Mouse (Mus musculus): ENCODE measurements at regions not wholly inside any gene's neighbourhood (a gene's known extent, or its start where the extent isn't known, plus 50 kb on each side); places are given as distances from the start of the nearest gene placed in this dataset.

DNA sequence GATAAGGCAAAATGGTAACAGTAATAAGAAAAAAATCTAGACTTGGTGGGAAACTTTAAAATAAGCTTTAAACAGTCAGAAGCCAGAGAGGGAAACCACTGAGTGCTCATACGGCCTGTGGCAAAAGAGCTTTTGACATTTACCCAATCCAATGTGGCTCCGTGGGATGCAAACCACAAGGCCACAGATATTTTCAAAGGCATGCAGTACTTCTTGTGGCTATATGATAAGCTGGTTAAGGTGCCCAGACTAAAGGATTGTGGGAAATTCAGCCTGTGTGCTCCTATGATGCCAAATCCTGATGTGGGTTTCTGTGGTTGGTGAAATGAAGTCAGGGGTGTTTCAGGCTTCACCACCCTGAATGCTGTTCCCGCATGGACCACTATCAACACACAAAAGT is 355.8 kb downstream of the Sorl1 start:
- no peak for DNase-seq (ENCODE audit: low spot score)

DNA sequence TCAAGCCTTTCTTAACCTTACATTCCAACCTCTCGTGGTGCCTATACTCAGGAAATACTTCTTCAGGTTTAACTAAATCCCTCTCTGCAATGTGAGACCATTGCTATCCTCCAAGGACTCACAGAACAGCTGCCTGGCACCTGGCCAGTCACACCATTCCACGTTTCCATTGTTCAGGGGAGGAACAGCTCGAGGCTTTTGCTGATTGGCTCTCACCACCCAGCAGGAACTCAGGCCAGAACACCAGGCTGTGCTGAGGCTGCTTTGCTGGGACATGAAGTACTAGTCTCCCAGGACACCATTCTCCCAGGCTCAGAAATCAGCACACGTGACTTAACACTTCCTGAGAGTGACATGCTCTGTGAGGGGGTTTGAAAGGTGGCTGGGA is 357.6 kb downstream of the Sorl1 start:
- DNase-seq (ENCODE audit: low spot score): peak; percentile 67

DNA sequence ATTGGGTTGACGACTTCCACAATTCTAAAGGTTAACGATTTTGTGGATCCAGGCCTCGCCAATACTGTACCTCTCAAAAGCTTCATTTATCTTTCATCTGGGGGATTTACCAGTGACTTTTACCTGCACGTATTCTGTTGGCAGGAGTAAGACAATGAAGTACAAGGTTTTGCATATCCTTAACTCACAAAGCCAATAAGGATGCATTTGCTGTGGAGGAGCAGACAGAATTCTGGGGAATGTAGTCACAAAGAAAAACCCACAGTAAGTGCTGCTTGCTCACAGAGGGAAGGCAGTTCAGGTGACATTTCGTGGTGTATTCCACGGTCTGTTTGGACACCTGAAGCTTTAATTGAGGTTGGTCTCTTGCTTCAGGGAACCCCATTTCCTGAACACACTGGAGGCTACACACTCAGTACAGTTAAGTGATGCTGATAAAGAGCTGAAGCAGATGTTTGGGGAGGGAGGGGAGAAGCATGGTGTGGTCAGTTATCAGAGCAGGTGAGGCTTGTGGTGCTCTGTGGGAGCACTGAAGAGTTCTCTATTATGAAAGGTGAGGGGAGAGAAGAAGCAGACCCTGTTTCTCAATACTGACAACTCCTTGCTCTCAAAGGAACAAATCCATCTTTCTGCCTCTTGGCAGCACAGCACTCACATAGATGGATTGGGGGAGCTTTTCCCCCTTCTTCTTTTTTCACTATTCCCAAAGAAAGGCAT is 358.1 kb downstream of the Sorl1 start:
- DNase-seq (ENCODE audit: low spot score): no peak

DNA sequence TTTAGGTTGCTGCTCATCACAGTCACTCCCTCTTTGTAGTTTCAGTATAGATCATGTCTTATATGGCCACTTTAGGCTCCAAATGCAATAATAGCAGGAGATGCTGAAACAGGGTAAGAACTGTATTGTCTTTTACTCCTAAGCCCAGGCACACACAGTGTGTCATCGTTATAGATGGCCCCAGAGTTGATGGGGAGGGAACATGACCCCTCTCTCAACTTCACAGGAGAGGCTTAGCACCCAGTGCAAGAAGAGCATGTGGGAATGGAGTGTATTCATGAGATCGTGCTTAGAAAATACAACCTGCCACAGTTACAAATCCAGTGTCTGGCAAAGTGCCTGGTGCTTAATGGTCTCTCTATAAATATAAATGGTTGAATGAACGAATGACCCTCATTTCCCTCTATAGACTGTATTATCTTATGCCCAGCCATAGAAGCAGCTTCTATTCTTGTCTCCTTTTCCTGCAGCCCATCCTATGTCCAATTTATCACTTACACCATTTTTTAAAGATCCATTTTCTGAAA is 363.0 kb downstream of the Sorl1 start:
- no peak for DNase-seq (ENCODE audit: low spot score)

DNA sequence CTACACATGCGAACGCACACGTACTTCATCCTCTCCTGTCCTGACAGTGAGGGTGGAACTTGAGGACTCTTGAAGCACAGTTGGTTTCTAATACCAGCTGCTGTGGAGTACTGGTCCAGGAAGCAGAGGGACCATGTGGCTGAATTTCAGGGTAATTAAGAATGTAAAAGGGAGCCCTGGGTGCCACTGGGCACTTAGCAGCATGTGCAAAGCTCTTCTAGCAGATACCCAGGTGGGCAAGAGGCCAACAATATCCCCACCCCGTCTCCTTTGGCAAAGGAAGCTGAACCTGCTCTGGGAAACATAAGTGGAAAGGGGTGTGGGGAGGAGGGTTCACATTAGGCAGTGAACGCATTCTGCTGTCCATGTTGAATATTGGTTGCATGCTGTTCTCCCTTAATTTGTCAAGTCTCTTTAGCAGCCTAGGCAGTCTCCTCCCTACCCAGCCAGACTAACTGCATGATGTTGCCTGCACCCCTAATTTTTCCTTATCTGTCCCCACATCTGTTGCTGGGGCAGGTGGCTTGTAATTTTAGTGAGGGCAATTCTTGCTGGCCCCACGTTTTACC is 369.6 kb downstream of the Sorl1 start:
- no peak for DNase-seq (ENCODE audit: low spot score)

DNA sequence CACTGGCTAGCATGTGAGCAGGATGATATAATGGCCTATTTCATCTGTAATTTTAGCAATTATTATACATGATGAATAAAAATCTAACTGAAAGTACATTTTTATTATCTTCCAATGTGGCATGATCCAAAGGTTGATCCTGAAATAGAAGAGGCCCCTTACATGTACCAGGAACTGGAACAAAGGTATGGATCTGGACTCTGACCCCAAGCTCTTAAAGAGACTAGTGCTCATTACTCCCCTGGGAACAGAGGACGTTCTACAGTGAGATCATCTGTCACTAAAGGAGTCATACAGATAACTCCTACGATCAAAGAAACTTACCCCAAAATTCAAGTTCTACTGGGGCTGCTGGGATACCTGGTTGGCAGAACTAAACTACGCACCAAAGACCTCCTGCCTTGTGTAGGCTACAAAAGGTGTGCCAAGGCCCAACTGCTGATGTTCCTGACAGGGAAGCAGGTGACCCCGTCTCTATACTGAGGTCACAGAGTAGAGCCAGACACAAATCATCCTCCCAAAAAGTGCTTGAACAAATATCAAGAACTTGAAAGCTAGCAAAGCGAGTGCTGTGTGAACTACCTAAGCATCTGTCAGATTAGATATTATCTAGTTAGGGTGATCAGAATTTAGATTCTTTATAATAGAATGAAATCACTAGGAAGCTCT is 378.0 kb downstream of the Sorl1 start:
- no peak for DNase-seq (ENCODE audit: low spot score)

DNA sequence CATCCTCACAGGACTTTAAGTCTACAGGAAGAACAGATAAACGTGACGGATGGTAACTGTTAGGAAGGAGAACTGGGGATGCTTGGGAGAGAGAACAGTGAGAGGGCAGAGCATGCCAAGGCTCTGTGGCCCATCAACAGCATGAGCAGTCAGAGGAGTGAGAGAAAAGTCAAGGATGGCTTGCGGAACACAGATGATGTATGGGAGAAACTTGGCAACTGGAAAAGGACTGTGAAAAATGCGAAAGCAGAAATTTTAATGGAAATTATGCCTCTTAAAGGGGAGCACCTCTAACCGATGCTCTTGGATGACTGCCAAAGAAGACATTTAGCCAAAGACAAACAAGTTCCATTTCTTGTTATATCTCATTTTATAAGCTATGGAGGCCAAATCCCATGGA is 382.6 kb downstream of the Sorl1 start:
- DNase-seq (ENCODE audit: low spot score): no peak

DNA sequence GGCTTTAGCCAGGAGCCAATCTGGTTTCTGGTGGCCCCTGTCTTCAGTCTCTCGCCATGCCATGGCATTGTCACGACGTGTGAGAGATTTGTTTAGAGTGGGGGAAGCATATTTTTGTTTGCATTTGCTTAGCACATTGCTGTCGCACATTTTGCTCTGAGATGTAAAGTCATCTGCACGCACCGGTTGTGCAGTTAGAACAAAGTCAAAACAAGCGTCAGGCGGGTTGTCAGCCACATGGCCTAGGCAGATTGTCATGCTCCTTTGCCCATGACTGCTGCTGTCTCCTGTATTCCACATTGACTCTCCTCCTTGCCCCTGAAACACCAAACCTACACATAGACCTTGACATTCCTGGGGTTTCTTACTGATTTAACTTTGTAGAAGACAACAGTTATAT is 383.6 kb downstream of the Sorl1 start:
- DNase-seq (ENCODE audit: low spot score): no peak

DNA sequence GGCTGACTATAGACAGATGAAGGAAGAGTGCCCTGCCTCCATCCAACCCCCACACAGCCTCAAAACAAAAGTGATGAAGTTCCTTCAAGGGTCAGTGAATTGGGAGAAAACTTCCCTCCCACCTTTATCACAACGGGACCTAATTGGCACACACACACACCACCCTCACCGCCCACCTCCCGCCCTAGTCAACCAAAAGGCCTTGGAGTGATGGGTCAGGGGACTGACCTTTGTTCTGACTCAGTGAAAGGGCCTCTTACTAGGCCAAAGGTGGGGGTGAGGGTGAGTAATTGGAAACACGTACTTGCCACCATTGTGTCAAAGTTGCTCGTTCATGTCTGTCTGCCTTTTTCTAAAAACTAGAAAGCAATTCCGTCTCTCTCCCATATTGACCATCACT is 386.4 kb downstream of the Sorl1 start:
- DNase-seq (ENCODE audit: low spot score): no peak

DNA sequence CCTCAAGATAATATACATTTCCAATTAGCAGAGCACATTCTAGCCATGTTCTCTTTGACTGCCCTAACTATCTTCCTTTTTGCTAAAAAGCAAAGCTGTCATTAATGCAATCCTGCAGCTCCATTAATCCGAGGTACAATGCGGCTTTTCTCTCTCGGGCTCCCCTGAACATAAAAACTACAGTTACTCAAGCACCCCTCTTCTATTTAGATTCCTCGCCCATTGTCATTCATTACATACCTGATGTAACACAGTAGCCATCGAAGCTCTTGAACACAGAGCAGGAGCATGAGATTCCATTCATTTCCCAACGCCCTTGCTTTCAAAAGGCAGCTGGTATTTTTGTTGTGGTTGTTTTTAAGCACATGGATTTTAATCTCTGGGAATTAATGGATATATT is 387.2 kb downstream of the Sorl1 start:
- DNase-seq (ENCODE audit: low spot score): no peak

DNA sequence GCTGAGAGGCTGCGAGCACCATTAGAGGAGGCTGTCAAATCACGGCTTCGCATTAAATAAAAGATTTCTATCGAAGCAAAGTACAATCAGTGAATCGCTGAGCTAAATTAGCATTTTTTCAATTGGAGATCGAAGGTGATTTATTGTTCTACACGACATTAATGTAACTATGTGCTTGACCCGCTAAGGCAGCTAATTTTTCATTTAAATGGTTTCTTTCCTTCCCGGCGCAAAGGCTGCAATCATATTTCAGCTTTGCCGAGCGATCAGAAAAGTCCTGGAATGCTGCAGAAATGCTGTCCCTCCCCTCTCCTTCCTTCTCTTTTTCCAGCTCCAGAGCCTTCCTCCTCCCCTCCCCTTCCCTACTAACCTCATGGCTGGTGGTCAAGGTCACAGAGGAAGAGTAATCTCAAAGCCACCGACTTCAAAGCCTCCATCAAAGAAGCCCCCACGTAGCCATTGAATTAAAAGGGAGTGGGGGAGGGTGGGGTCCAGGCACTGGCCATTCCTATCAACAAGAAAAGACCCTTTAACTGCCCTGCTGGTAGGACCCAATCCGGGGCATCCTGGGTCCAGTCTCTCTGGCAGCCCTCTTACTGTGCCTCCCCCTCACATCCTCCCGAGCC is 387.8 kb downstream of the Sorl1 start:
- DNase-seq (ENCODE audit: low spot score): no peak

DNA sequence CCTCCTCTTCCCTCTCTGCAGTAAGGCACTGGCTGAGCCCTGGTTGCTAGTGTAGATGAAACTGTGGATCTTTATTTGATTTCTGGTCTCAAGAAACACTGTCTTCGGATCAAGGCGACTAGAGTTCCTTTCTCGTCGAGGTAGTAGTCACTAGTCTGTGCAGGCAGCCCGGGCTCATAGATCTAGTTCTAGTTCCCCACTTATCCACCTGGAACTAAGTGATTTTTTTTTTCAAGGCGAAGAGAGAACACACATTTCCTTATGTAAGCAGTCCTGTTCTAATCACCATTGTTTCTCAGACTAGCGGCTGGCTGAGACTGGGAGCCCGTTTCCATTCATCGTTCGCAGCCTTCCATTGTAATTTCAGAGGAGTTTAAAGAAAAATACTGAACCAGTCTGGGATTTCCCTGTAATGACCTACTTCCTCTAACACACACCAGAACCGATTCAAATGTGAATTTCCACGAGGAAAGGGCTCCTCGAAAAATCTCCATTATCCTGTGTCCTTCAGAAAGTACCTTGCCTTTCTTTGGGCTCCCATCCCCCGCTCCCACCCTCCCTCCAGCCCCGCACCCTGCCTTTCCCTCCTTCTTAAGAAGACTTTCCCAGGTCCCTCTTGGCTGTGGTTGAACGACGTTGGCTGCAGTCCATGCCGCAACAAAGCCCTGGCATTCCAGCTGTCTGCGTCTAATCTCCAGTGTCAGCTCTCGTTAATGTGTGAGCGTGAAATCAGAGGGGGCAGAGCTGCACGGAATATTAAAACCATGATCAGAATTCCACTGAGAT is 388.5 kb downstream of the Sorl1 start:
- DNase-seq (ENCODE audit: low spot score): peak; percentile 21

DNA sequence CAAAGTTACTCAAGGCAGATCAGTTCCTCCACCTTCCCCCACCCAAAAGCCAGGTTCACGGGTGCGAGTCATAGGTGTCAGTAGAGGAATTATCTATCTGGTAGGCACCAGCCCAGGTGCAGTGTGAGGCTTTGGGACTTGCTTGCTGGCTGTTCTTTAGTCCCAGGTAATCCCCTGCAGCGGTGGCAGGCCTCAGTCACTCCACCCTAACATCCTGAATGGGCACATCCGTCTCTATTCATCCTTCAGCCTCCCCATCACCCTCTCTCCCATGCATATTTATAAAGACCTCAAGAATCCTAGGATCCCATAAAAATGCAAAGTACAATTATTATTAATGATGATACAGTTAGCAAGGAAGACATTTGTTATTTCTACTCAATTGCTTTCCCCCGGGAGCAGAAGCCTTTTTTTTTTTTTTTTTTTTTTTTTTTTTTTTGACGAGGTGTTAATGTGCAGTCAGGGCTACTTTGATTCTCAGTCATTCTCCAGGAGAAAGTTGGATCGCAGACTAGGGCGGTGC is 389.1 kb downstream of the Sorl1 start:
- DNase-seq (ENCODE audit: low spot score): no peak

DNA sequence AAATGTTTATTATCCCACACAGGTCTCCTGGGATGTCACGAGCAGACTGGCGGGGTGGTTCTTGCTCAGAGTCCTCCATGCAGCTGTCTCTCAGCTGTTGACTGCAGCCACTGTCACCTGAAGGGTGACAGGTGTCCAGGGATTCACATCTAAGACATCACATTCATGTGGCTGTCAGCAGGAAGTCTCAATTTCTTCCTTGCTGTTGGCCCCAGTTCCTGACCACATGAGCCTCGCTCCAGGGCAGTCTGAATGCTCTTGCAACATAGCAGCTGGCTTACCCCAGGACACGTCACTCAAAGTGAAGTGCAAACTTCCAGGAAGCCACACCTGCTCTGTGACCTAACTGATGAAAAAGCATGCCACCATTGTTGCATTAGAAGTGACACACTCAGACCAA is 402.5 kb downstream of the Sorl1 start:
- DNase-seq (ENCODE audit: low spot score): no peak

DNA sequence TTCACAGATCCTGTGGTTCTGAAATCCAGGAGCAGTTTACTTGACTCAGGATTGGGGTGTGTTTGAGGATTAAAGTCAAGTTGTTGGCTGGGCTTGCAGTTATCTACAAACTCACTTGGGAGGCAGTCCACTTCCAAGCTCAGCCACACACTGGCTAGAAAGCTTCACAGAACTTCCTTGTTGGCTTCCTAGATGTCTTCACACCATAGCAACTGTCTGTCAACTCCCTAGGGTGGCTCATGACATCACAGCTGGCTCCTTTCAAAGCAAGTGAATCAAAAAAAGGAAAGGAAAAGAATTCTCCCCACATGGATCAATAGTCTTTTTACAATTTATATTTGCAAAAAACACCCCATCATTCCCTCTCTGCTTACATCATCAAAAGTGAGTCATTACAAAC is 408.9 kb downstream of the Sorl1 start:
- peak; percentile 7 for DNase-seq (ENCODE audit: low spot score)

DNA sequence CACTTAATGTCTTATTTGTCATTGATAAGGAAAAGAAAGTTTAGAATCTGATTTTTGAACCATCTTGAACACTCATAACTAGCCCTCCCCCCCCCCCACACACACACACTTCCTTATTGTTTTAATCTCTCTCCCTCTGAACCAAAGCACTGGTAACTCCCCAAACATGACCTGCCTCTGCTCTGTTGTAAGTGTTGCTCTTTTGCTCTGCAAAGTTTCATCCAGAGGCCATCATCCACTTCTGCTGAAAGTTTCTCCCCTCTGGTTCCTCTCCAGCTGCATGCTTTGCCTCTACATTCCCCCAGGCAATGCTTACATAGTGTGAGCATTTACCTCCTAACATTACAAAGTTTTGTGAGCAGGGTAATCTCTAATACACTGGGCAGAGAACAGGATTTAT is 418.1 kb downstream of the Sorl1 start:
- no peak for DNase-seq (ENCODE audit: low spot score)

DNA sequence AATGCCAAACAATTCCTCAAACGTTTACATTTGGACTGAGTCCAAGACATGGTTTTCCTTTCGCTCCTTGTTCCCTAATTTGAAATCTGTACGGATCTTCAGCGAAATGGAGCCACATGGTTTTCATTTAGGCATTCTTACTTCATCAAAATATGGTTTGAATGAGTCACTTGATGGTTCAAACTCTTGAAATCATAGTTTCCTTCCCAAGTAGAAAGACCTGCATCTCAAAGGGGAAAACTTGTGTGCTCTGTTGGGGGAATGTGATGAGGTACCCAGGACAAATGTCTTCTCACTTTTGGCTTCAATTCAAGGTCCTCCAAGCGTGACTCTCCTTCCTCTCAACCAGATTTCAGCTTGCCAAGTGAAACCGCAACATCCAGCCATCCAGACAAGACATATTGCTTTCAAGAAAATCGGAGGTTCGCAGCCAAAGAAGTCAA is 418.6 kb downstream of the Sorl1 start:
- DNase-seq (ENCODE audit: low spot score): no peak

DNA sequence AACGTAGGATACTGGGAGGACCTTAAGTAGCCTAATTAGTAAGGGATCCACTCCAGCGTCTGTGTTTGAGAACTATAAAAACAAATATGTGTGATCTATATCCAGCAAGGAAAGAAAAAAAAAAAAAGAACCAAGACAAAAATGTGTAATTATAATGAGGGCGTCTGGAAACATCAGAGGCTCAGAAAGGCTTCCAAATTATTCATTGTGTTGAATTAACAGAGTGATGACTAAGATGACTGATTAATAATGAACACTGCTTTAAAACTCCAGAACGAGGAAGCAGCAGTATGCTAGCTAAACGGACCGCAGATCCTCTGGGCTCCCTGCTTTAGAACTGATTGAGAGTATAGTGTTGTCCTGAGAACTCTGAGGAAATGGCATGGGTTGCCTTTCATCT is 421.0 kb downstream of the Sorl1 start:
- no peak for DNase-seq (ENCODE audit: low spot score)

DNA sequence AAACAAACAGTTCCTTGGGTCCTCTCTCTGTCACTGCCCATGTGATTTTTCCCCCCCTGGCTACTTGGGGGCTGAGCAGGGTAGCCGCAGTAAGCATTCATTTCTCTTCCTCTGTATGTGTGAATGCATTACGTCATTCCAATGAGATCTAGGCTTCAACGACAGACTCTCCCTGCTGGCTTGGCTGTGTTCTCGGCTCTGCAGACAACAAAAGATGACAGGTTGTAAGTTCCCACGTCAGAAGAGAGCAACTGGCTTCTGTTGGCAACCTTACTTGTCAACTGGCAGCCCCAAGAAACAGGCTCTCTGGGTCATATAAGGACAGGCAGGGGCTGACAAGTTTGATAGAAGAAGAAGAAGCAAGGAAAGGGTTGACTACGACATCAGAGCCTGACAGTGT is 423.4 kb downstream of the Sorl1 start:
- no peak for DNase-seq (ENCODE audit: low spot score)

DNA sequence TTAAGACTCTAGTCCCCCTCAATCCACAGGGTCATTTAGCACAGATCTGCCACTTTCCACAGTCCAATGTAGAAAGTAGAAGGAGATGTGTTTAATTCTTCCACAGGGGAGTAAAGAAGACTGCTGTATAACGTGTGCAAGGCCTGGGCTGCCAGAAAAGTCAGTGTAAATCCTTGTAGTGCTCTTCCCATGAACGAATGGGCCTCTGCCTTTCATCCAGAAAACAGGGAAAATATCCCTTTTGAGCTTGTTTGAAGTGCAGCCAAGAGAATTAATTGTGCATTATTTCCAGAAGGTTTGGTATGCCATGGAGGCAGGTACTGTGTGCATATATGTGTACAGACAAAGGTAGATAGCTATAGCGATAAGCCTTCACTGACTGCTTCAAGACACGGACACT is 425.1 kb downstream of the Sorl1 start:
- DNase-seq (ENCODE audit: low spot score): no peak

DNA sequence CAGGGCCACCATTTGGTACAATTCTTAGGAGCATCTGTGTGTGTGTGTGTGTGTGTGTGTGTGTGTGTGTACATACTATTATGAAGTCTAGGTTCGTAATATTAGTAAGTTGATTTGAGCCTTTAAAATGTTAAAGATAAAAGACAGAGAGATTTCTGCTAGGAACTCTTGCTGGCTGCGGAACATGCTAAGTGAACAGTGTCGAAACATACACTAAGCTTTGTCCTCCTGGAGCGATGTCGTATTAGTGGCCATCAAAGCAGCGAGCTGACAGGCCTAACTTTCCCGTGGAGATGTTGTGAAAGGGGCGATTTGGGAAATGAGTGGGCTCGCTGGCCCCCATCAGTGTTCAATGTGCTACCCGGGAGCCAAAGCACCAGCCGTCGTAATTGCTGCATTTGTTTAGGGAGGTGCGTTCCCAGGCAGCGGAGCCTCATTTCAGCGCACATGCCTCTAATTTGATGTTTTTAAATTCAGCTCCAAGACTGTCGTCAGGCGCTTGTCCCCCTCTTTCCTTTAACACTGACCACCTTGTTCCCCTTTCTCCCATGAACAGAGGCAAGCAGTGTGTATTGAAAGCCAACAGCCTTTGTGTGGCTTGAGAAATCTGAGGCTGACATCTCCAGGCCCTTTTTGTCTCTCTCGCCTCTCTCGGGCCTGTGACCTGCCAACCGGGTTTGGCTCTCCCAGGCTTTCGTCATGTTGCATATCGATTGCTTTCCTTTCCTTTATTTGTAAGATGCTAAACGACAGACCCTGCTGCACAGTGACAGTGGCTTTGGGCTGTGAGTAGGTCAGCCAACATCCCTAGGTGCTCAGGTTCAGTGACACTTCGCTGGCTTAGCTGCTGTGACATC is 426.3 kb downstream of the Sorl1 start:
- no peak for DNase-seq (ENCODE audit: low spot score)

Data from heart, adult 8-10 months (tissue).